Mouse (Mus musculus): Measurements from ENCODE around the gene Slitrk5. TPM values are rescaled to one million over a fixed set of nuclear protein-coding genes. Genes with fewer than 3 reads are reported as not detected.
A peak's percentile ranks its signal among the peaks of the same experiment; 100 is the strongest.
"Not testable (repeated sequence)": the region's sequence is repeated elsewhere in the genome, so short reads cannot be mapped to it uniquely, and the experiment has no call there.

Slitrk5 gene
- polyA plus RNA-seq, 1 experiment: 29.7 TPM

GRCm38 (mm10) chr14:111681773-111682172 lies 6.9 kb downstream of the Slitrk5 start:
- TF ChIP-seq POLR2A (IDR thresholded peaks at IDR 0.05; ENCODE audit: extremely low read depth, insufficient read depth, low read length) (no peak), CTCF (IDR thresholded peaks at IDR 0.05; ENCODE audit: extremely low read depth, insufficient read depth, low read length) (no peak)
- Histone ChIP-seq H3K27ac (ENCODE audit: insufficient read depth, low read length) (no peak overlapping the region), H3K4me3 (ENCODE audit: insufficient read depth, low read length) (peak overlapping the region; percentile 18), H3K4me1 (ENCODE audit: control insufficient read depth, insufficient read depth, low read length) (peaks cover 6% of the 10 kb centered on the region; the same call in 1 of the 2 replicates)

GRCm38 (mm10) chr14:111683543-111683942 lies 8.6 kb downstream of the Slitrk5 start:
- Histone ChIP-seq H3K4me1 (ENCODE audit: control insufficient read depth, insufficient read depth, low read length) (peaks cover 6% of the 10 kb centered on the region; the same call in 1 of the 2 replicates), H3K4me3 (ENCODE audit: insufficient read depth, low read length) (no peak overlapping the region), H3K27ac (ENCODE audit: insufficient read depth, low read length) (no peak overlapping the region)
- TF ChIP-seq CTCF (IDR thresholded peaks at IDR 0.05; ENCODE audit: extremely low read depth, insufficient read depth, low read length) (no peak), POLR2A (IDR thresholded peaks at IDR 0.05; ENCODE audit: extremely low read depth, insufficient read depth, low read length) (no peak)

- not testable (repeated sequence) for H3K4me3 ChIP-seq (ENCODE audit: insufficient read depth, low read length); H3K4me1 ChIP-seq (ENCODE audit: control insufficient read depth, insufficient read depth, low read length); H3K27ac ChIP-seq (ENCODE audit: insufficient read depth, low read length)
Observed at GRCm38 (mm10) chr14:111690139-111690538, 15.2 kb downstream of the Slitrk5 start.

- H3K4me1 ChIP-seq (ENCODE audit: control insufficient read depth, insufficient read depth, low read length): no peaks in the 10 kb centered on the region
- TF ChIP-seq CTCF (IDR thresholded peaks at IDR 0.05; ENCODE audit: extremely low read depth, insufficient read depth, low read length) (no peak), POLR2A (IDR thresholded peaks at IDR 0.05; ENCODE audit: extremely low read depth, insufficient read depth, low read length) (no peak)
- no peak overlapping the region for H3K27ac ChIP-seq (ENCODE audit: insufficient read depth, low read length)
- no peak overlapping the region for H3K4me3 ChIP-seq (ENCODE audit: insufficient read depth, low read length)
Observed at GRCm38 (mm10) chr14:111729833-111730232, 54.9 kb downstream of the Slitrk5 start.

All from cortical plate, adult 2 months (tissue).